Mouse (Mus musculus): Measurements from ENCODE around the gene Phgdh. TPM values are rescaled to one million over a fixed set of nuclear protein-coding genes. Genes with fewer than 3 reads are reported as not detected.

Phgdh gene
- polyA plus RNA-seq, 1 experiment from 2014 or later: 239 TPM

GRCm38 (mm10) chr3:98368283-98368682 is 28.5 kb upstream of the Phgdh start:
- no peaks in the 10 kb centered on the region for H3K4me1 ChIP-seq
- H3K9me3 ChIP-seq (replicated peaks): no peaks in the 10 kb centered on the region
- no peaks in the 10 kb centered on the region for H3K36me3 ChIP-seq (ENCODE audit: poor library complexity, severe bottlenecking)
- ATAC-seq: no peak
- 75% methylated on average over 4 of the region's 4 CpGs for WGBS
- H3K9ac ChIP-seq: no peak overlapping the region
- H3K27ac ChIP-seq: no peak overlapping the region
- no peak overlapping the region for H3K4me2 ChIP-seq
- H3K27me3 ChIP-seq: no peaks in the 10 kb centered on the region
- H3K4me3 ChIP-seq: no peak overlapping the region

DNA sequence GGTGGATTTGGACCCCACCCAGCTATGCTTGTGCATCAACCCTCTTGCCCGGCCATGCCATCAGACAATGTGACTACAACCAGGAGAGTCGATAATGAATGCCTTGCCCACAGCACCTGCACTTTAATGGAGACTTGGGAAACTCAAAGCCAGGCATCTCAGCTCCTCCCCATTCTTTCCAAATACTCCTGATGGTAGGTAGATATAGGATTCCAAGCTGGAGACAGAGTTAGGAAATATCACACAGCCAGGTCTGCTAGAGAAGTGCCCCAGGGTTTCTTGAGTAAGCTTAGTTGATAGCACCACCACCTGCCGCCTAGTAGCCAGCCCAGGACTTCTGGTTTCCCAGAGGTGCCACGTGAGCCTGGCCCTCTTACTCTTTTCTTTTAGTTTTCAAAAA is 27.0 kb upstream of the Phgdh start:
- 80% methylated on average over 4 of the region's 4 CpGs for WGBS
- Histone ChIP-seq H3K27ac (no peak overlapping the region), H3K9me3 (replicated peaks) (no peaks in the 10 kb centered on the region), H3K4me2 (no peak overlapping the region), H3K36me3 (ENCODE audit: poor library complexity, severe bottlenecking) (no peaks in the 10 kb centered on the region), H3K4me3 (no peak overlapping the region), H3K27me3 (no peaks in the 10 kb centered on the region), H3K9ac (no peak overlapping the region), H3K4me1 (no peaks in the 10 kb centered on the region)
- no peak for ATAC-seq

DNA sequence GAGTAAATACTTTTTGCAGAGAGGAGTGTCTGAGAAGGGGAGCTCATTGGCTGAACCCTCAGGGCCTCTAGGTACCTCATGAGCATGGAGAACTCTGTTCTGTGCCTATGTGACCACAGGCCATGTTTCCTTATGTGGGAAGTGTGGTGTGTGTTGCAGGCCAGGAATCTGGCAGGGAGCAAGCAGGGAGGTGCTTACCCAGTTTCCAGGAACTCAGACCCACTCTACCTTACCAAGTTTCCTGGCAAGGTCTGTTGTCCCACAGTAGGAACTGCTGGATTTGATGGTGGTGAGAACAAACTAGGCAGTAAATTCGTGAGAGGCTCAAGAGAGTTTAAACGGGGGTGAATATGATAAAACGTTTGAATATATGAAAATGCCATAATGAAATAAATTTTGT is 26.3 kb upstream of the Phgdh start:
- Histone ChIP-seq H3K4me3 (no peak overlapping the region), H3K27me3 (no peaks in the 10 kb centered on the region), H3K9me3 (replicated peaks) (no peaks in the 10 kb centered on the region), H3K9ac (no peak overlapping the region), H3K36me3 (ENCODE audit: poor library complexity, severe bottlenecking) (no peaks in the 10 kb centered on the region), H3K4me1 (no peaks in the 10 kb centered on the region), H3K4me2 (no peak overlapping the region), H3K27ac (no peak overlapping the region)
- no peak for ATAC-seq
- 90% methylated on average over 3 of the region's 3 CpGs for WGBS

GRCm38 (mm10) chr3:98362753-98363152 is 23.0 kb upstream of the Phgdh start:
- Histone ChIP-seq H3K27me3 (no peaks in the 10 kb centered on the region), H3K36me3 (ENCODE audit: poor library complexity, severe bottlenecking) (no peaks in the 10 kb centered on the region), H3K27ac (no peak overlapping the region), H3K4me1 (no peaks in the 10 kb centered on the region), H3K9me3 (replicated peaks) (no peaks in the 10 kb centered on the region), H3K9ac (no peak overlapping the region), H3K4me3 (no peak overlapping the region), H3K4me2 (no peak overlapping the region)
- ATAC-seq: no peak
- WGBS: 36% methylated on average over 2 of the region's 2 CpGs

DNA sequence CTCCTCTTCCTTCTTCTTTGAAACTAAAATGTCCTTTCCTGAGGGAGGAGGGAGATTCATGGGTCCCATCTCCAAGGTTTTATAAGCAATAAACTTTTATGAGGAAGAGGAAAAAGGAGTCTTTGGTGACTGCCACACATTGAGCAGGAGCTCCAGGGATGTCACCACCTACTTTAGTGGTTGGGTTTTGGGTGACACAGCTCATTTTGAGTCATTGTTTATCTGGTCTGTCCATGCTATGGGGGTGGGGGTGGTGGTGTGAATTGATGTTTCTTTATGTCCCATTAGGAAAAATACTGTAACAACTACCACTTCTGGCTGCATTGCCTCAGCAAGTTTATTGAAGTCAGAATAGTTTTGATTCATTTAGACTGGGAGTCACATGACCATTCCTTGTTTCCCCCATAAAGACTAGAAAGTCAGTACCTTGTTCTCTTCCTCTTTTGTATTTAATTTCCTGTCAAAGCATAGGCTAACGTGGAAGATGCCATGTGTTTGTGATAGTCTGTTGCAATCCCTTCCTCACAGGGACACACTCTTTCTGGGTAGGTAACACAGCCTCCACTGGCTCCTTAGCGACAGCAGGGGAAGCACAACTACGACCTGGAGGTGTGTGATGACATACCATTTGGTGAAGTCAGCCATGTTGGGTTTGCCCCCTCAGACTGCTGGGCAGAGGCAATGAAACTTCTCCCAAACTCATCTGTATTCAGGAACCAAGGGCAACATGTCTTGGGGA is 17.0 kb upstream of the Phgdh start:
- Histone ChIP-seq H3K4me2 (no peak overlapping the region), H3K9me3 (replicated peaks) (no peaks in the 10 kb centered on the region), H3K27me3 (no peaks in the 10 kb centered on the region), H3K27ac (no peak overlapping the region), H3K36me3 (ENCODE audit: poor library complexity, severe bottlenecking) (no peaks in the 10 kb centered on the region), H3K4me3 (no peak overlapping the region), H3K4me1 (no peaks in the 10 kb centered on the region), H3K9ac (no peak overlapping the region)
- WGBS: 66% methylated on average over 3 of the region's 3 CpGs
- no peak for ATAC-seq

- H3K4me1 ChIP-seq: no peaks in the 10 kb centered on the region
- no peak overlapping the region for H3K27ac ChIP-seq
- H3K9me3 ChIP-seq (replicated peaks): no peaks in the 10 kb centered on the region
- WGBS: 63% methylated on average over 6 of the region's 6 CpGs
- H3K4me2 ChIP-seq: no peak overlapping the region
- H3K36me3 ChIP-seq (ENCODE audit: poor library complexity, severe bottlenecking): no peaks in the 10 kb centered on the region
- H3K27me3 ChIP-seq: no peaks in the 10 kb centered on the region
- H3K4me3 ChIP-seq: no peak overlapping the region
- no peak for ATAC-seq
- no peak overlapping the region for H3K9ac ChIP-seq
Measured at GRCm38 (mm10) chr3:98356026-98356365, 16.2 kb upstream of the Phgdh start.

DNA sequence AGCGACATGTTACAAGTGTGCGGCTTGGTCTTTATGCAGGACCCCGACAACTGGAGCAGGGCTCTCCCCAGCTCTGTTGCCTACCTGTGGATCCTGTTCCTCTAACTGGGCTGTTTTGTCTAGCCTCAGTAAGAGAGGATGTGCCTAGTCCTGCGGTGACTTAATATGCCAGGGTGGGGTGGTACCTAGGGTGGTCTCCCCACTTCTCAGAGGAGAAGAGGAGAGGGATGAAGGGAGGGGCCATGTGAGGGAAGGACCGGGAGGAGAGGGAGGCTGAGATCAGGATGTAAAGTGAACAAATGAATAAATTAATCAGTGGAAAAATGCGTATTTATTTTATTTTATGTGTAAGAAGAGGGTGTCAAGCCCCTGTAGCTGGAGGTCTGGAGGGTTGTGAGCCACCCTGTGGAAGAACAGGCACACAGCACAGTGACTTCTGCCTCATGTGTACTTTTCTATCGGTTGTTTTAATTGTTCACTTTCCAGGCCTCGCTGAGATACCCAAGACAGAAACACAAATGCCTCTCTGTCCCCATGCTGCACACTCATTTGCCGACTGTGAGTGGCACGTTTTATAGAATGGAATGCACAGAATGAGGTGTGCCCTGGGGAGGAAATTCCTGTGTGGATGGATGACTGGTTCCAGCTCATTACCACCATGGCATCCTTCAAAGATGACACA is 15.7 kb upstream of the Phgdh start:
- H3K27me3 ChIP-seq: no peaks in the 10 kb centered on the region
- H3K9ac ChIP-seq: no peak overlapping the region
- H3K4me3 ChIP-seq: no peak overlapping the region
- H3K27ac ChIP-seq: no peak overlapping the region
- no peaks in the 10 kb centered on the region for H3K36me3 ChIP-seq (ENCODE audit: poor library complexity, severe bottlenecking)
- 53% methylated on average over 10 of the region's 10 CpGs for WGBS
- no peaks in the 10 kb centered on the region for H3K4me1 ChIP-seq
- no peak overlapping the region for H3K4me2 ChIP-seq
- no peaks in the 10 kb centered on the region for H3K9me3 ChIP-seq (replicated peaks)
- 0 out of 2 replicates have a peak, but pooled peaks have one; percentile 16 for ATAC-seq

- Histone ChIP-seq H3K4me1 (0 out of 2 replicates have a peak, but pooled peaks cover 2% of the 10 kb centered on the region), H3K36me3 (ENCODE audit: poor library complexity, severe bottlenecking) (no peaks in the 10 kb centered on the region), H3K9ac (no peak overlapping the region), H3K27ac (no peak overlapping the region), H3K9me3 (replicated peaks) (no peaks in the 10 kb centered on the region), H3K4me3 (no peak overlapping the region), H3K4me2 (no peak overlapping the region), H3K27me3 (no peaks in the 10 kb centered on the region)
- 32% methylated on average over 7 of the region's 7 CpGs for WGBS
- peak; percentile 42; the same call in 1 of the 2 replicates for ATAC-seq
Measured at GRCm38 (mm10) chr3:98353892-98354291, 14.1 kb upstream of the Phgdh start.

DNA sequence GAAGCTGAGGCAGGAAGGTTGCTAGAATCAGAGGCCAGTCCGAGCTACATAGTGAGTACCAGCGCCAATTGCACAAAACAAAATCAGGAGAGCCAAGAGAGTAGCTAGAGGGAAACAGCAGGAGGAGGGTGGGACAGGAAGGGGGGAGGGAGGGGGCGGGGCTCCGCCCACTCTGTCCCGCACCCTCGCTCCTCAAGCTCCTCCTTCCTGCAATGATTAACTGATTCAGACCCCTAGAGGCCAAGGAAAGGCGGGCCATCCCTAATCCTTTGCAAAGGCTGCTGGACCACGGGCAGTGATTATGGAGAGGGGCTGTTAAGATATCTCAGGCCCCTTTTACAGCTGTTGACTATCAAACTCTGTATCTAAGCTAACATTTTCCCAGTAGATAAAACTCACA is 8.9 kb upstream of the Phgdh start:
- WGBS: 13% methylated on average over 8 of the region's 8 CpGs
- H3K4me2 ChIP-seq: no peak overlapping the region
- no peak overlapping the region for H3K4me3 ChIP-seq
- no peak for ATAC-seq
- no peak overlapping the region for H3K27ac ChIP-seq
- H3K36me3 ChIP-seq (ENCODE audit: poor library complexity, severe bottlenecking): no peaks in the 10 kb centered on the region
- H3K27me3 ChIP-seq: no peaks in the 10 kb centered on the region
- no peak overlapping the region for H3K9ac ChIP-seq
- 0 out of 2 replicates have a peak, but pooled peaks cover 2% of the 10 kb centered on the region for H3K4me1 ChIP-seq
- no peaks in the 10 kb centered on the region for H3K9me3 ChIP-seq (replicated peaks)

DNA sequence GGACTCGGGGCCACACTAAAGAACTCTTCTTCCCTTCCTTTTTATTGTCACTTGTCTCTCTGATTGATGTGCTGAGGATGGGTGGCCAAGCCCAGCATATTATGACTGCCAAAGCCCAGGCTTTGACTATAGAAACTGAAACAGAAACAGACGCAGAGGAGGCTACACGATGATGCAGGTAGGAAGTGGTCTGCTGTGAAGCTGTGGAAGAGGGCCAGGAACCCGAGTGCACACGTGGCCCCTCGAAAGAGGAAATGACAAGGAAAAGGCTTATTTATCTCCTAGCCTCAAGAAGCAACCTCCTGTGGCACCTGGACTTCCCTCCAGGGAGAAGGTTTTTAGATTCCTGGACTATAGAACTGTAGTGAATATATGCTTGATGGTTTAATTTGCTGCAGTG is 8.3 kb upstream of the Phgdh start:
- H3K27me3 ChIP-seq: no peaks in the 10 kb centered on the region
- no peak overlapping the region for H3K27ac ChIP-seq
- H3K36me3 ChIP-seq (ENCODE audit: poor library complexity, severe bottlenecking): no peaks in the 10 kb centered on the region
- no peak for ATAC-seq
- no peak overlapping the region for H3K4me2 ChIP-seq
- H3K9me3 ChIP-seq (replicated peaks): no peaks in the 10 kb centered on the region
- 82% methylated on average over 6 of the region's 6 CpGs for WGBS
- H3K4me3 ChIP-seq: no peak overlapping the region
- H3K4me1 ChIP-seq: 0 out of 2 replicates have a peak, but pooled peaks cover 2% of the 10 kb centered on the region
- H3K9ac ChIP-seq: no peak overlapping the region

DNA sequence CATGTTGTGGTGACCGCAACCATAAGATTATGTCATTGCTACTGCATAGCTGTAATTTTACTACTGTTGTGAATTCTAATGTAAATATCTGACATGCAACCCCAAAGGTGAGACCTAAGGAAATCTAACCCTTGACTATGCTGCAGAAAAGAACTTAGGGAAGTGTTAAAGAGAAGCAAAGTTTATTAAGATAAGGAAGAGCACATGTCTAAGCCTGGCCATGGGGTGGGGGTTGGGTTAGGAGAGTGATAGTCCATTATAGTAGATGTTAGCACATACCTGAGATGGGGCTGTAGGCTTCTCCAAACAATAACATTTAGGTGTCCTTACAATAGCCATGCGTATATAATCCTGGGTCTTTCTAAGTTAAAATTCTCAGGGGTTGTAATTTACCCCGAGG is 3.4 kb upstream of the Phgdh start:
- Histone ChIP-seq H3K4me2 (no peak overlapping the region), H3K36me3 (ENCODE audit: poor library complexity, severe bottlenecking) (no peaks in the 10 kb centered on the region), H3K4me1 (peaks cover 9% of the 10 kb centered on the region), H3K9me3 (replicated peaks) (no peaks in the 10 kb centered on the region), H3K9ac (no peak overlapping the region), H3K27me3 (no peaks in the 10 kb centered on the region), H3K4me3 (no peak overlapping the region), H3K27ac (no peak overlapping the region)
- 92% methylated on average over 3 of the region's 3 CpGs for WGBS
- no peak for ATAC-seq

- Histone ChIP-seq H3K4me1 (peaks cover 31% of the 10 kb centered on the region), H3K4me2 (no peak overlapping the region), H3K27ac (no peak overlapping the region), H3K4me3 (no peak overlapping the region), H3K9ac (no peak overlapping the region), H3K9me3 (replicated peaks) (no peaks in the 10 kb centered on the region), H3K27me3 (no peaks in the 10 kb centered on the region), H3K36me3 (ENCODE audit: poor library complexity, severe bottlenecking) (no peaks in the 10 kb centered on the region)
- 84% methylated on average over 17 of the region's 17 CpGs for WGBS
- ATAC-seq: no peak
Measured at GRCm38 (mm10) chr3:98340818-98341594, 1.2 kb upstream of the Phgdh start.
